Comparison of ENCODE assay signal across 9 mouse cellular contexts in the genomic region with DNA sequence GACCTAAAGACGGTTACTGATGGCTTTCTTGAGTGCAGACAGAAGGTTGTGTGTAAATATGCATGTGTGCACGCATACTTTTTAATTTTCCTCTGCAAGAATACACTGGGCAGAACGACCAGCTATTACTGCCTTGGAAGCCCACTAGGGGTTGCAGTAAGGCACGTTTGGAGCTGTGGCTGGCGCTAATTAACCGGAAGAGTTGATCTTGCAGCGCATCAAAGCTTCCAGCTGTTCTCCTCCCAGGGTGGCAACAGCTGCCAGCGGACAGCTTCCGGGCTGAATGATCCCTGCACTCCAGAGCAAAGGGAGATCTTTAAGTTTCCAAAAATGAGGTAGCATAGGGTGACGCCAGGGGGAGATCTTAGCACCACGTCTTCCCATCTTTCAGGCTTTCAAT. TPM values are rescaled to one million over a fixed set of nuclear protein-coding genes. Genes with fewer than 3 reads are reported as not detected.
DNase-seq lines count a peak whose midpoint lies in the region; ATAC-seq and TF ChIP-seq lines count a peak whose summit lies in the region.
"Had no signal": no experiment of that assay in that cellular context is flagged by ENCODE, and none has a peak within 500 bp of the region (broad histone marks: within the 10 kb centered on the region; RNA-seq: fewer than 3 reads in every experiment).

No protein-coding gene starts in this region.

- WGBS in heart, embryonic 12.5 days, result 11% methylated on average over 11 of the region's 11 CpGs
- 6% methylated on average over 11 of the region's 11 CpGs for WGBS in heart, adult 2 months
- WGBS in embryonic facial prominence, embryonic 15.5 days, result 12% methylated on average over 11 of the region's 11 CpGs
- whole genome bisulfite sequencing in limb, embryonic 10.5 days, result 9% methylated on average over 11 of the region's 11 CpGs
- 14% methylated on average over 11 of the region's 11 CpGs for WGBS in stomach, embryonic 15.5 days

- peaks cover 27% of the 10 kb centered on the region for H3K27me3 ChIP-seq in heart, embryonic 12.5 days (replicated peaks)
- H3K27me3 ChIP-seq in heart, adult 2 months (ENCODE audit: control insufficient read depth, insufficient read depth, low read length), result 0 out of 2 replicates have a peak, but pooled peaks cover 1% of the 10 kb centered on the region
- H3K27me3 ChIP-seq in ES-Bruce4 (ENCODE audit: control insufficient read depth, insufficient read depth, low read length, poor library complexity, severe bottlenecking), result no peaks in the 10 kb centered on the region
- H3K27me3 ChIP-seq in embryonic facial prominence, embryonic 15.5 days, result peaks cover 14% of the 10 kb centered on the region
- peaks cover 41% of the 10 kb centered on the region for H3K27me3 ChIP-seq in limb, embryonic 10.5 days (ENCODE audit: low read depth, poor library complexity, severe bottlenecking)
- no peaks in the 10 kb centered on the region for H3K27me3 ChIP-seq in stomach, embryonic 15.5 days (replicated peaks)

- no peaks in the 10 kb centered on the region for H3K79me2 ChIP-seq in heart, adult 2 months (replicated peaks; ENCODE audit: control insufficient read depth, insufficient read depth, low read length)

- no peak for TF ChIP-seq EP300 in heart, adult 2 months (IDR thresholded peaks at IDR 0.05; ENCODE audit: insufficient read depth, low read depth, low read length)
- TF ChIP-seq EP300 in ES-Bruce4 (IDR thresholded peaks at IDR 0.05; ENCODE audit: insufficient read depth, low read depth, low read length), result no peak

- 0 out of 2 replicates have a peak, but pooled peaks cover 4% of the 10 kb centered on the region for H3K9me3 ChIP-seq in heart, embryonic 12.5 days (replicated peaks)
- no peaks in the 10 kb centered on the region for H3K9me3 ChIP-seq in ES-Bruce4 (replicated peaks; ENCODE audit: control insufficient read depth, insufficient read depth, low read length, poor library complexity, severe bottlenecking)
- no peaks in the 10 kb centered on the region for H3K9me3 ChIP-seq in embryonic facial prominence, embryonic 15.5 days (replicated peaks)
- no peaks in the 10 kb centered on the region for H3K9me3 ChIP-seq in limb, embryonic 10.5 days (replicated peaks)
- H3K9me3 ChIP-seq in stomach, embryonic 15.5 days, result no peaks in the 10 kb centered on the region

- H3K4me2 ChIP-seq in heart, embryonic 12.5 days, result peak overlapping the region; percentile 73
- peak overlapping the region; percentile 60 for H3K4me2 ChIP-seq in embryonic facial prominence, embryonic 15.5 days (replicated peaks)
- H3K4me2 ChIP-seq in stomach, embryonic 15.5 days, result peak overlapping the region; percentile 58

- peak overlapping the region; percentile 46 for H3K4me3 ChIP-seq in heart, embryonic 12.5 days
- no peak overlapping the region for H3K4me3 ChIP-seq in heart, adult 2 months
- peak overlapping the region; percentile 14 for H3K4me3 ChIP-seq in ES-Bruce4 (ENCODE audit: low read depth, low read length)
- H3K4me3 ChIP-seq in embryonic facial prominence, embryonic 15.5 days (replicated peaks), result peak overlapping the region; percentile 39
- peak overlapping the region; percentile 43 for H3K4me3 ChIP-seq in limb, embryonic 10.5 days
- peak overlapping the region; percentile 38 for H3K4me3 ChIP-seq in stomach, embryonic 15.5 days (replicated peaks)

- H3K27ac ChIP-seq in heart, embryonic 12.5 days (ENCODE audit: poor library complexity, severe bottlenecking), result no peak overlapping the region
- H3K27ac ChIP-seq in heart, adult 2 months, result no peak overlapping the region
- H3K27ac ChIP-seq in ES-Bruce4 (ENCODE audit: insufficient read depth, low read length), result peak overlapping the region; percentile 28; the same call in 1 of the 2 replicates
- H3K27ac ChIP-seq in embryonic facial prominence, embryonic 15.5 days (replicated peaks), result no peak overlapping the region
- no peak overlapping the region for H3K27ac ChIP-seq in limb, embryonic 10.5 days
- H3K27ac ChIP-seq in stomach, embryonic 15.5 days, result no peak overlapping the region

- DNase-seq in heart, adult 2 months, result no peak
- DNase-seq in limb, embryonic 10.5 days (ENCODE audit: low spot score), result peak; percentile 36
- no peak for DNase-seq in urinary bladder, postnatal 36 days (ENCODE audit: low spot score in 2 of 2)
- no peak for DNase-seq in ovary, adult 18-20 months (ENCODE audit: low spot score)

- H3K36me3 ChIP-seq in heart, embryonic 12.5 days, result no peaks in the 10 kb centered on the region
- H3K36me3 ChIP-seq in heart, adult 2 months (ENCODE audit: control insufficient read depth, insufficient read depth, low read length), result no peaks in the 10 kb centered on the region
- no peaks in the 10 kb centered on the region for H3K36me3 ChIP-seq in ES-Bruce4 (ENCODE audit: control insufficient read depth, insufficient read depth, low read length, poor library complexity, severe bottlenecking)
- no peaks in the 10 kb centered on the region for H3K36me3 ChIP-seq in embryonic facial prominence, embryonic 15.5 days
- no peaks in the 10 kb centered on the region for H3K36me3 ChIP-seq in limb, embryonic 10.5 days
- no peaks in the 10 kb centered on the region for H3K36me3 ChIP-seq in stomach, embryonic 15.5 days

- no peak overlapping the region for H3K9ac ChIP-seq in heart, embryonic 12.5 days
- no peak overlapping the region for H3K9ac ChIP-seq in heart, adult 2 months (ENCODE audit: low read depth, low read length)
- H3K9ac ChIP-seq in ES-Bruce4 (ENCODE audit: low read depth, poor library complexity, severe bottlenecking), result 0 out of 2 replicates have a peak overlapping the region, but pooled peaks have one; percentile 25
- no peak overlapping the region for H3K9ac ChIP-seq in embryonic facial prominence, embryonic 15.5 days
- no peak overlapping the region for H3K9ac ChIP-seq in stomach, embryonic 15.5 days

- no peak for ATAC-seq in heart, embryonic 12.5 days (ENCODE audit: insufficient number of reproducible peaks, low FRiP score)
- no peak for ATAC-seq in embryonic facial prominence, embryonic 15.5 days (ENCODE audit: insufficient number of reproducible peaks, low FRiP score, low TSS enrichment, low read depth)
- peak; percentile 47; the same call in 1 of the 2 replicates for ATAC-seq in stomach, embryonic 15.5 days (ENCODE audit: insufficient read depth, low FRiP score, low read depth)

- intact Hi-C loops in heart, adult 2 months (cut with DNase I), result no loop called here

- TF ChIP-seq POLR2A in heart, adult 2 months (IDR thresholded peaks at IDR 0.05; ENCODE audit: insufficient read depth, low read depth, low read length), result no peak
- TF ChIP-seq POLR2A in ES-Bruce4 (IDR thresholded peaks at IDR 0.05; ENCODE audit: insufficient read depth, low read length), result no peak

- H3K4me1 ChIP-seq in heart, embryonic 12.5 days (replicated peaks), result no peaks in the 10 kb centered on the region
- H3K4me1 ChIP-seq in heart, adult 2 months (ENCODE audit: control insufficient read depth, insufficient read depth, low read length), result no peaks in the 10 kb centered on the region
- H3K4me1 ChIP-seq in ES-Bruce4 (ENCODE audit: control insufficient read depth, insufficient read depth, low read length), result no peaks in the 10 kb centered on the region
- H3K4me1 ChIP-seq in embryonic facial prominence, embryonic 15.5 days, result no peaks in the 10 kb centered on the region
- H3K4me1 ChIP-seq in limb, embryonic 10.5 days, result no peaks in the 10 kb centered on the region
- no peaks in the 10 kb centered on the region for H3K4me1 ChIP-seq in stomach, embryonic 15.5 days

- TF ChIP-seq CTCF in heart, adult 2 months (IDR thresholded peaks at IDR 0.05), result no peak
- no peak for TF ChIP-seq CTCF in ES-Bruce4 (IDR thresholded peaks at IDR 0.05; ENCODE audit: low read depth, low read length)

RNA-seq across cellular contexts. Expression of a gene that starts 1.7 kb away (rescaled TPM):
- polyA plus RNA-seq in heart, embryonic 12.5 days (2016; fragmentation: Nextera tagmentation; extraction: Ambion mirVana), result 0.06 TPM in 1 of 2 replicates, not detected in the other
- total RNA-seq in heart, adult 2 months (2021), result under 1 TPM; 0.05 to 0.11 TPM
- polyA plus RNA-seq in heart, adult 2 months (2012; rRNA removed), result under 0.01 and 0.18 TPM in 2 replicates
- 0.41 and 0.57 TPM in 2 replicates for polyA plus RNA-seq in ES-Bruce4 (2011; ENCODE audit: insufficient read depth, insufficient read length, low read depth, missing spikeins)
- 1.8 and 1.9 TPM in 2 replicates for polyA plus RNA-seq in embryonic facial prominence, embryonic 15.5 days (2015; fragmentation: Nextera tagmentation; extraction: Ambion mirVana)
- 0.15 and 0.21 TPM in 2 replicates for polyA plus RNA-seq in limb, embryonic 10.5 days (2016; fragmentation: Nextera tagmentation; extraction: Ambion mirVana)
- polyA plus RNA-seq in stomach, embryonic 15.5 days (2015; fragmentation: Nextera tagmentation; extraction: Ambion mirVana), result 2.7 and 2.8 TPM in 2 replicates
- total RNA-seq: common myeloid progenitor, adult 5-6 weeks had no signal
